Mouse (Mus musculus) R1 (cell line): ENCODE results near the gene Nphp1.

Experiments used
- DNase-seq: peaks from one replicate; pipeline ENCODE4 v3.0.0-alpha.2; 2018; ENCODE audit warnings: low read depth, low spot score

Nphp1 gene

GRCm38 (mm10) chr2:127749376-127749775 is 39.3 kb downstream of the Nphp1 start:
- DNase-seq, result no peak

DNA sequence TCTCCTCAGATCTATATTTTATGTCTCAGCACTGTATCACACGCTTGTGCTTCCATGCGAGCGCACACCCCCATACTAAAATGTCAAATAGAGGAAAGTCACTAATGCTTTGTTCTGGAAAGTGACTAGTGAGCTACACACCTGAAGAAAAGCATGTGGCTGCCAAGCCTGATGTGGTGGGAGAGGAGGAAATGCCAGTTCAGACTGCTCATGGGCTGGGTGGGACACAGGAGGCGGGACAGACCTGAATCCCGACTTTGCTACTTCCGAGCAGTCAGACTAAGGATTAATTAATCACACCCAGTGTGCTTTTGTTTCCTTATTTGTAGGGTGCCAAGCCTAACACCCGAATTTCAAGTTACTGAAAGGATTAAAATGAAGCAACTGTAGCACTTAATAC is 40.4 kb downstream of the Nphp1 start:
- DNase-seq, result no peak

GRCm38 (mm10) chr2:127742637-127743036 is 46.1 kb downstream of the Nphp1 start:
- DNase-seq, result no peak

DNA sequence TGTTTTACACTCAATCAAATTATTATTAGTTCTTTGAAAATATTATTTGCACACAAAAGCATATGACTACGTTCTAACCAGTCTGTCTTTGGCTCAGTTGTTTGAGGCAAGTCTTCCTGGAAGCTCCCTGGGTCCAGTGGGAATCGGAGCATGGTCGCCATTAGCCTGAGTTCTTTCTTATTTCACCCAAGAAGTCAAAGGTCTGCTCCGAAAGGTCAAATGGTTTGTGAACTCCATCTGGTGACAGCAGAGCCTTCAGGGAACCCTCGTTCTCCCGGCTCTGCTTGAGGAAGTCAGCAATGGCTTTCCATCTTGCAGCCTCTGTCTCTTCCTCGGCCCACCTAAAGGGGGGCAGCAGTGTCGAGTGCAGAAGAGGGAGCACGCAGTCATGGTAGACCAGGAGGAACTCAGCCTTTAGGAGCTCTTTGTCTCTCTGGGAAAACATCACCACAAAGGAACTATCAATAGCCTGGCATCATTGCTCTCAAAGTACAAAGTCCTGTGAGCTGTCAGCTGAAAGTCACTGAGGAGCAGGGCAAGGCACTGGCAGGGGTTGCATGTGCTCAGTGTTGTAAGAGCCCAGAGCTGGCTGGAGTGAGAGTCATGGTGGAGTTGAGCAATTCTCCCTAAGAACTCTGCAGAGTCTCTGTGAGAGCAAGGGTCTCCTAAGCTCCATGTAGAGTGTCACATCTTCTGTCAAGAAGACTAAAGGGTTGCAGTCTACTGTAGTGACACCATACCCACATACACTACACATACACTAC is 47.8 kb downstream of the Nphp1 start:
- DNase-seq, result no peak

DNA sequence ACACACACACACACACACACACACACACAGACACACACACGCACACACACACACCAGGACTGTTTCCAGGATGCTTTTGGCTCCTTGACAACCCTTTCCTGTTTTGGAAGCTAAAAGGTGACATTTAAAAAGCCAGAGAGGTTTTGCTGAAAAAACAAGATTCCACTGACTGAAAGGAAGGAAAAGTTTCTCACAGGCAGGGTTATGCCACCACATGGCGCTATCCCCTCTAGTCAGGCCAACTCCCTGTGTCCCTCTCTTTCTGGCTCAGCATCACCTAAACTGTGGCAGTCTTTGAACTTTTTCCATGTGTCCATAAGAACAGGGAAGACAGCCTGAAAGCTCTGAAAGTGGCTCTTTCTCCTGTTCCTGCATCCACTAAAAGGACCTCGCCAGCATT is 50.8 kb downstream of the Nphp1 start:
- DNase-seq, result no peak

DNA sequence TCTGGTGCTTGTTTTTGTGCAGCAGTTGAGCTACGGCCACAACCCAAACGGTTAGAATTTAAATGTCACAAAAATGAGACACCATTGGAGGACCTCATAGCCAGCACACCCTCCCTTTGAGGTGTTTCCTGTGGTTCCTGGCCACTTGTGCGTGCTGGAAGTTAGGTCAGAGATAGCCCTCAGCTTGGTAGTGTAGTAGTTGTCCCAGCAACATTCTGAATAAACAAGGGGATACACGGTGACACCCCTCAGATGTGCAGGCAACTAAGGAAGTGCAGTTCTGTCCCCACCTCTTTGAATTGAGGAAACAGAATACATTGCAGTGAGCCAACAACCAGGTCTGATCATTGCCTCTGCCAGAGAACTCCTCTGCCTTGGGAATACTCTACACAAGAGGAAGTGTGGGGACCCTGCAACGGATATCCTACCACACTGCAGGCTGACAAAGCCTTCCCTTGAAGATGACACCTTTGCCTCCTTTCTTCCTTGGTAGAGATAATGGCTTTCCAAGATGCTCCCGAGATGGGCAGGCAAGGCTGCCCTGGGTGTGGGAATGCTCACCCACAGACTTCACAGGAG is 52.0 kb downstream of the Nphp1 start:
- no peak for DNase-seq

- no peak for DNase-seq
These were observed 53.1 kb downstream of the Nphp1 start for GRCm38 (mm10) chr2:127735512-127736145.

DNA sequence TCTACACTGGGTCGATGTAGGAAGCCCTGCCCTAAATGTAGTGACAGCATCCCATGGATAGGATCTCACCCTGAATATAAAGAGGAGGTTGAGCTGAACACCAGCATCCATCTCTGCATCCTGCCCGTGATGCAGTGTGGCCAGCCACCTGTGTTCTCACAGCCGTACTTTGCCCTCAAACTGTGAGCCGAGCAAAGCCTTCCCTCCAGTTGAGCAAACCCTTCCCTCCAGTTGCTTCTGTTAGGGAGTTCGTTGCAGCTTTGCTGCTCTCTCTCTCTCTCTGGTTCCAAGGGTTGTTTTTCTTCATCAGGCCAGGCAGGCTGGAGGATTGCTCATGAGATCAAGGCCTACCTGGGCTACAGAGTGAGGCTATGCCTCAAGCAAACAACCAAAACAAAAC is 53.8 kb downstream of the Nphp1 start:
- DNase-seq, result no peak

DNA sequence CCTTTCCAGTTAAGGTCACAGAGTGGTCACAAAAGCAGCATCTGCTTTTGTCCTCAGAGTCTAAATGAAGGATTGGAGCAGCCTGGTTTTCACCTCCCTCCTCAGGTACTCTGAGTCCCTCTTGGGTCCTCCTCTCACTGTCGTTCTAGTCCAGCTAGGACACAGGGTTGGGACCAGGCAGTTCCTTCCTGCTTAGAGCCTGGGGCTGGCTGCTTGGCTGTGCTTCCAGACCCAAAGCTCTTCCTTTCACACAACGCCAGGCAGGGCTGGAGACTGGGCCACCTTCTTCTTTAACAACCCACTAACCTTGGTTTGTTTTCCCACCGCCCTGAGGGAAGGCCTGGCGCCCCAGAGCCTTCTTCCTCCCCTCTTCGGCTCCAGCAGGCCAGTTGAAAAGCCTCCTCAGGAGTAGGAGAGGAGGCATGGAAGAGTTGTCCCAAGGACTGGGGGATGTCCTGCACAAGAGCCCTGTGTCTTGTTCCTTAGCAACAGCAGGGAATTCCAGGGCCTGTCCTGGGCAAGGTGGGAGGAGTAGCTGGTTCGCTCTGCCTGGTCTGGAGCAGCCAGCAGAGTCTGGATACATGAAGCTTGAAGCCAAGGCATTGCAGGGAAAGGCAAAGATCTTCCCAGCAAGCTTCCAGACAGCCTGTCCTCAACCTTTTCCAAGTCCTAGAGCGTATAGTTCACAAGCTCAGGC is 58.2 kb downstream of the Nphp1 start:
- peak; percentile 79 for DNase-seq

- DNase-seq, result peak; percentile 45
These were observed 59.0 kb downstream of the Nphp1 start, which contains the start of gene Mall for GRCm38 (mm10) chr2:127729671-127730070. TSS of gene Mall (minus strand) at chr2:127729932.

DNA sequence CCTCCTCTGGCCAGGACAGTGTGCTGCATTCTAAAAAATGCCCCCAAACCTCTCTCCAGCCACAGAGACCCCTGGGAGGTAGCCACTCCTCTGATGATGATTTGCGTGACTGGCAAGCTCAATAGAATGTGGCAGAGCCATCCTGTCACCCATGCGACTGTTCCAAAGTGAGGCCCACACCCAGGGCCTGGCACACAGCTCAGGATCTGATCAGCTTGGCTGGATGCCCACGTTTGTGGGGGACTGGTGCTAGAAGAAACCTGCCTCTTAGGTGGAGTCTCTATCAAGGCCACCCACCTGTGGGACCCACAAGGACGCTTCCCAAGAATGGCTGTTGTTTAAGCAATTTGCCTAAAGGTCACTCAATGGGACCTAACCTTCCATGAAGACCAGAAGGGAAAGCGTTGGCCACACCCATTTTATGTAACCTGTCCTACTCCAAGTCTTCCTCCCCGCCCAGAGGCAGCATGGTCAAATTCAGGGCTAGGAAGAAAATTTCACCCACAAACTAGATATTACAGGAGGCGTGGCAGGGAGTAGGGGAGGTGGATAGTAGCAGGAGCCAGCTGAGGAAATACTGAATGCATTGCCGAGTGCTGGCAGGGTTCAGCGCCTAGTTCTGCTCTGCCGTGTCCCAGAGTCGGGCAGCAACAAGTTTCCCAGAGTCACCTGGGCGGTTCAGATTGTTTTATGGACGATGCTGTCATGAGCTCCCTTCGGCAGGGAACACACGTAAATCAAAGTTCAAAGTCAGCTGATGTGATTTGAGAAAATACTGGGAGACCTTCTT is 59.8 kb downstream of the Nphp1 start:
- DNase-seq, result no peak

DNA sequence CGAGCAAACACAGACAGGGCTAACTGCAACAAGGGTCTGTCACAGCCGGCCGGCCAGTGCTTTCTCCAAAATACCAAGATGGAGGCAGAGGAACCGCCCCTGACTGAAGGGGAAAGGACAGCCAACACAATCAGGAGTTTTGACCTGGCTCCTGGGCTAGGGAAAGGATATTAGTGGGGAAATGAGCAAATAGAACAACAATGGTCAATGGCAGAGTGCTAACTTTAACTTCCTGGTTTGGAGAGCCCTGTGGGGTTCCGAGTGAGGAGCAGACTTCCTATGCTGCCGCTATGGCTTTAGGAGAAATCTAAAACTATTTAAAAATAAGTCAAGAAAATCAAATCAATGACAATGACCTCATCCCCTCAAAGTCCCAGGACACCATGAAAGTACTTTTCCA is 60.6 kb downstream of the Nphp1 start:
- DNase-seq, result no peak

GRCm38 (mm10) chr2:127723193-127723592 is 65.5 kb downstream of the Nphp1 start:
- no peak for DNase-seq

GRCm38 (mm10) chr2:127722176-127722892 is 66.4 kb downstream of the Nphp1 start:
- no peak for DNase-seq

GRCm38 (mm10) chr2:127718839-127719468 is 69.7 kb downstream of the Nphp1 start:
- peak; percentile 80 for DNase-seq

- peak; percentile 96 for DNase-seq
These were observed 74.0 kb downstream of the Nphp1 start for GRCm38 (mm10) chr2:127714726-127715125.

DNA sequence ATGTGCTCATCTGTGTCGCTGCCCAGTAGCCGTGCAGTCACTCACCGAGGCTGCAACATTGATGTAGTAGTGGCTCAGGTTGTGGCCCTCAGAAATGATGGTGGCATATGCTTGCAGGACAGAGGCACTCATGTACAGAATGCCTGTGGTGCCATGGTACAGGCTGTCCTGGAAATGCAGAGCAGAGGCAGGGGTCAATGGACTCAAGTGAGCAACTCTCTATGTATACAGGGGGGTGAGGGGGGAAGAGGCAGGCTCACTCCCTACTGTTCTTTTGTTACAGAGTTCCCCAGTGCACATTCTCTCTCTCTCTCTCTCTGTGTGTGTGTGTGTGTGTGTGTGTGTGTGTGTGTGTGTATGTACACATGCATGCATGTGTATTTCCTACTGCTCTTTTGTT is 79.9 kb downstream of the Nphp1 start:
- no peak for DNase-seq

DNA sequence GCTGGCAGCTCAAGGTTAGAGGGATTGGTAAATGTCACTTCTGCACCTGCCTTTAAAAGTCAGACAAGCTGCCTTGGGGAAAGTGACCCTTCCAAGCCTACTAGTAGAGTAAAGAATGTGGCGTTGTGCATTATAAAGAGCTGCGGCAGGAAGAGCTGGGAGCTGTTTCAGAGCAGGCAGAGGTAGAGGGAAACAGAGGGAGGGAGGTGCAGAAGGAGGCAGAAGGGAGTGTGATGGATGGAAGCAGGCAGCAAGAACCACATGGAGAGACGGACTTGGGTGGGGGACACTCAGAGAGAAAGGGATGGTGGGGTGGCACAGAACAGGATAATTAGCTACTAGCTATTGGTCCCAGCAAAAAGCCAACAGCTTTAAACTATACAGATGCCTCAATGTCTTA is 80.6 kb downstream of the Nphp1 start:
- no peak for DNase-seq

GRCm38 (mm10) chr2:127705267-127705666 is 83.4 kb downstream of the Nphp1 start:
- DNase-seq, result peak; percentile 52
